In the genomic region with DNA sequence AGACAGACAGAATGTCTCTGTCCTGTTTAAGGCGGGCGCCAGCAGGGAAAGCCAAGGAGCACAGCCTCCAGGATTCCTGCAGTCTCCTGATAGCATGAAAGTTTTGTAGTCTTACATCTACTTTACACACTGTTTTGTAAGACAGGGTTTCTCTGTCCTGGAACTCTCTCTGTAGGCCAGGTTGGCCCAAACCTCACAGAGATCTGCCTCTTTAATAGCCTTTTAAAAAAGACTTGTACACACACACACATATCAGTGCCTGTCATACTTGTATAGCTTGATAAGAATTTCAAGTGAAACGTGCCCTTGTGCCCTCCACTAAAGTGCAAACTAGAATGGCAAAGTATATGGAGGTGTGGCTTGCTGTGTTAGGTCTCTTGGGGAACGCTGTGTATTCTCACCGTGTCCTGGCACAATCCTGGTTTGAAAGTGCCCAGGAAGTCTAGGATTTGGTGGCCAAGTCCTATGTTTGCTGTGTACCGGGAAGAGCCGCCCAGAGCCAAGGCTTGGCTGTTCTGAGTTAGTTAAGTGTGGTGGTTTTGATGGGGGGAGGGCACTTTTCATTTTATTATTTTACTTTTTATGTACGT, we compare ENCODE assay signal across 8 mouse cellular contexts. TPM values are rescaled to one million over a fixed set of nuclear protein-coding genes. Genes with fewer than 3 reads are reported as not detected.
DNase-seq lines count a peak whose midpoint lies in the region; ATAC-seq lines count a peak whose summit lies in the region.

No protein-coding gene starts in this region.

- peaks cover 38% of the 10 kb centered on the region for H3K36me3 ChIP-seq in kidney, embryonic 14.5 days (ENCODE audit: control insufficient read depth, insufficient read depth, low read length)
- H3K36me3 ChIP-seq in embryonic facial prominence, embryonic 12.5 days, result peaks cover 29% of the 10 kb centered on the region
- H3K36me3 ChIP-seq in limb, embryonic 10.5 days, result peaks cover 47% of the 10 kb centered on the region
- 0 out of 2 replicates have a peak, but pooled peaks cover 2% of the 10 kb centered on the region for H3K36me3 ChIP-seq in midbrain, embryonic 16.5 days (ENCODE audit: control insufficient read depth, insufficient read depth, low read length)

- peaks cover 28% of the 10 kb centered on the region for H3K4me1 ChIP-seq in kidney, embryonic 14.5 days (ENCODE audit: control insufficient read depth, insufficient read depth, low read length)
- peaks cover 34% of the 10 kb centered on the region for H3K4me1 ChIP-seq in embryonic facial prominence, embryonic 12.5 days
- peaks cover 52% of the 10 kb centered on the region for H3K4me1 ChIP-seq in limb, embryonic 10.5 days
- peaks cover 24% of the 10 kb centered on the region for H3K4me1 ChIP-seq in midbrain, embryonic 16.5 days (ENCODE audit: control insufficient read depth, insufficient read depth, low read length)

- no peaks in the 10 kb centered on the region for H3K9me3 ChIP-seq in kidney, embryonic 14.5 days (ENCODE audit: control insufficient read depth, low read length)
- H3K9me3 ChIP-seq in embryonic facial prominence, embryonic 12.5 days, result no peaks in the 10 kb centered on the region
- H3K9me3 ChIP-seq in limb, embryonic 10.5 days (replicated peaks), result no peaks in the 10 kb centered on the region
- no peaks in the 10 kb centered on the region for H3K9me3 ChIP-seq in midbrain, embryonic 16.5 days (replicated peaks; ENCODE audit: control insufficient read depth, low read length, poor library complexity, severe bottlenecking)

- no peak for DNase-seq in kidney, postnatal 4 days
- no peak for DNase-seq in limb, embryonic 10.5 days (ENCODE audit: low spot score)
- DNase-seq in embryo, embryonic 11 days, result no peak
- no peak for DNase-seq in frontal cortex, postnatal 14 days (ENCODE audit: low spot score in 2 of 2)
- DNase-seq in gastrocnemius, postnatal 4 days (ENCODE audit: low spot score in 2 of 2), result no peak

- peak overlapping the region; percentile 98 for H3K4me2 ChIP-seq in kidney, embryonic 14.5 days (replicated peaks; ENCODE audit: low read depth, low read length)
- peak overlapping the region; percentile 100 for H3K4me2 ChIP-seq in embryonic facial prominence, embryonic 12.5 days (replicated peaks)
- peak overlapping the region; percentile 99 for H3K4me2 ChIP-seq in midbrain, embryonic 16.5 days (ENCODE audit: low read length)

- H3K4me3 ChIP-seq in kidney, embryonic 14.5 days (ENCODE audit: low read length), result peak overlapping the region; percentile 81; the same call in 1 of the 2 replicates
- peak overlapping the region; percentile 67 for H3K4me3 ChIP-seq in embryonic facial prominence, embryonic 12.5 days
- H3K4me3 ChIP-seq in limb, embryonic 10.5 days, result peak overlapping the region; percentile 93
- H3K4me3 ChIP-seq in midbrain, embryonic 16.5 days (ENCODE audit: low read depth, low read length), result no peak overlapping the region

- no peak for ATAC-seq in kidney, embryonic 14.5 days (ENCODE audit: low FRiP score, low TSS enrichment)
- ATAC-seq in embryonic facial prominence, embryonic 12.5 days (ENCODE audit: insufficient number of reproducible peaks, insufficient read depth, low FRiP score, low TSS enrichment), result no peak
- no peak for ATAC-seq in midbrain, embryonic 16.5 days

- H3K27me3 ChIP-seq in kidney, embryonic 14.5 days (ENCODE audit: control insufficient read depth, insufficient read depth, low read length), result no peaks in the 10 kb centered on the region
- peaks cover 18% of the 10 kb centered on the region for H3K27me3 ChIP-seq in embryonic facial prominence, embryonic 12.5 days
- H3K27me3 ChIP-seq in limb, embryonic 10.5 days (ENCODE audit: low read depth, poor library complexity, severe bottlenecking), result peaks cover 20% of the 10 kb centered on the region
- peaks cover 16% of the 10 kb centered on the region for H3K27me3 ChIP-seq in midbrain, embryonic 16.5 days (ENCODE audit: control insufficient read depth, insufficient read depth, low read depth, low read length)

- H3K9ac ChIP-seq in kidney, embryonic 14.5 days (ENCODE audit: low read depth, low read length), result peak overlapping the region; percentile 25; the same call in 1 of the 2 replicates
- H3K9ac ChIP-seq in embryonic facial prominence, embryonic 12.5 days, result peak overlapping the region; percentile 45
- peak overlapping the region; percentile 73; the same call in 1 of the 2 replicates for H3K9ac ChIP-seq in midbrain, embryonic 16.5 days (ENCODE audit: low read depth, low read length)

- H3K27ac ChIP-seq in kidney, embryonic 14.5 days (ENCODE audit: low read depth, low read length), result no peak overlapping the region
- no peak overlapping the region for H3K27ac ChIP-seq in embryonic facial prominence, embryonic 12.5 days
- H3K27ac ChIP-seq in limb, embryonic 10.5 days, result no peak overlapping the region
- H3K27ac ChIP-seq in midbrain, embryonic 16.5 days (ENCODE audit: low read length), result no peak overlapping the region

- 82% methylated on average over 8 of the region's 8 CpGs for WGBS in kidney, embryonic 14.5 days
- 72% methylated on average over 8 of the region's 8 CpGs for WGBS in embryonic facial prominence, embryonic 12.5 days
- WGBS in limb, embryonic 10.5 days, result 87% methylated on average over 8 of the region's 8 CpGs
- 78% methylated on average over 8 of the region's 8 CpGs for WGBS in midbrain, embryonic 16.5 days

RNA-seq across cellular contexts. Expression of a gene that starts 2.7 kb away (rescaled TPM):
- polyA plus RNA-seq in kidney, embryonic 14.5 days (2014; fragmentation: Nextera tagmentation; extraction: Ambion mirVana), result 4.4 and 7.4 TPM in 2 replicates
- 13.0 and 13.5 TPM in 2 replicates for polyA plus RNA-seq in embryonic facial prominence, embryonic 12.5 days (2016; fragmentation: Nextera tagmentation; extraction: Ambion mirVana)
- polyA plus RNA-seq in limb, embryonic 10.5 days (2016; fragmentation: Nextera tagmentation; extraction: Ambion mirVana), result 9.7 and 10.6 TPM in 2 replicates
- 3.0 and 3.4 TPM in 2 replicates for polyA plus RNA-seq in midbrain, embryonic 16.5 days (2015; fragmentation: Nextera tagmentation; extraction: Ambion mirVana)
- total RNA-seq in gastrocnemius, postnatal 4 days (2021), result 10 to 100 TPM; 37.2 to 38.9 TPM

RNA-seq across cellular contexts. Expression of a gene that starts 15.2 kb away (rescaled TPM):
- polyA plus RNA-seq in kidney, embryonic 14.5 days (2014; fragmentation: Nextera tagmentation; extraction: Ambion mirVana), result 18.2 and 30.1 TPM in 2 replicates
- 42.2 and 44.3 TPM in 2 replicates for polyA plus RNA-seq in embryonic facial prominence, embryonic 12.5 days (2016; fragmentation: Nextera tagmentation; extraction: Ambion mirVana)
- 26.9 and 33.4 TPM in 2 replicates for polyA plus RNA-seq in limb, embryonic 10.5 days (2016; fragmentation: Nextera tagmentation; extraction: Ambion mirVana)
- polyA plus RNA-seq in midbrain, embryonic 16.5 days (2015; fragmentation: Nextera tagmentation; extraction: Ambion mirVana), result 21.2 and 24.4 TPM in 2 replicates
- total RNA-seq in gastrocnemius, postnatal 4 days (2021), result 10 to 100 TPM; 13.9 to 16.1 TPM

RNA-seq across cellular contexts. Expression of a gene that starts 16.2 kb away (rescaled TPM):
- 19.0 and 24.4 TPM in 2 replicates for polyA plus RNA-seq in kidney, embryonic 14.5 days (2014; fragmentation: Nextera tagmentation; extraction: Ambion mirVana)
- 25.3 and 30.2 TPM in 2 replicates for polyA plus RNA-seq in embryonic facial prominence, embryonic 12.5 days (2016; fragmentation: Nextera tagmentation; extraction: Ambion mirVana)
- polyA plus RNA-seq in limb, embryonic 10.5 days (2016; fragmentation: Nextera tagmentation; extraction: Ambion mirVana), result 24.5 and 26.5 TPM in 2 replicates
- polyA plus RNA-seq in midbrain, embryonic 16.5 days (2015; fragmentation: Nextera tagmentation; extraction: Ambion mirVana), result 19.3 and 21.5 TPM in 2 replicates
- 1 to 10 TPM; 5.5 to 5.7 TPM for total RNA-seq in gastrocnemius, postnatal 4 days (2021)

RNA-seq across cellular contexts. Expression of a gene that starts 22.5 kb away (rescaled TPM):
- polyA plus RNA-seq in kidney, embryonic 14.5 days (2014; fragmentation: Nextera tagmentation; extraction: Ambion mirVana), result 29.2 and 35.8 TPM in 2 replicates
- polyA plus RNA-seq in embryonic facial prominence, embryonic 12.5 days (2016; fragmentation: Nextera tagmentation; extraction: Ambion mirVana), result 45.2 and 45.6 TPM in 2 replicates
- 36.0 and 43.1 TPM in 2 replicates for polyA plus RNA-seq in limb, embryonic 10.5 days (2016; fragmentation: Nextera tagmentation; extraction: Ambion mirVana)
- polyA plus RNA-seq in midbrain, embryonic 16.5 days (2015; fragmentation: Nextera tagmentation; extraction: Ambion mirVana), result 30.9 and 33.9 TPM in 2 replicates
- total RNA-seq in gastrocnemius, postnatal 4 days (2021), result 10 to 100 TPM; 45.3 to 48.9 TPM

RNA-seq across cellular contexts. Expression of a gene that starts 27.1 kb away (rescaled TPM):
- polyA plus RNA-seq in kidney, embryonic 14.5 days (2014; fragmentation: Nextera tagmentation; extraction: Ambion mirVana), result 0.39 and 0.77 TPM in 2 replicates
- 1.0 and 1.1 TPM in 2 replicates for polyA plus RNA-seq in embryonic facial prominence, embryonic 12.5 days (2016; fragmentation: Nextera tagmentation; extraction: Ambion mirVana)
- 0.35 and 0.65 TPM in 2 replicates for polyA plus RNA-seq in limb, embryonic 10.5 days (2016; fragmentation: Nextera tagmentation; extraction: Ambion mirVana)
- polyA plus RNA-seq in midbrain, embryonic 16.5 days (2015; fragmentation: Nextera tagmentation; extraction: Ambion mirVana), result 2.1 and 2.4 TPM in 2 replicates
- 1 to 10 TPM; 3.0 to 3.5 TPM for total RNA-seq in gastrocnemius, postnatal 4 days (2021)
